Mouse (Mus musculus) hematopoietic stem cell, adult 5-6 weeks (primary cell): ENCODE measurements around the gene Sipa1l1. TPM values are rescaled to one million over a fixed set of nuclear protein-coding genes. Genes with fewer than 3 reads are reported as not detected.
A peak's percentile ranks its signal among the peaks of the same experiment; 100 is the strongest.

ENCODE experiments used
- ATAC-seq, 2 experiments: fragments of 125-278 bp in 1 of 2; replicated peaks in 1 of 2; 2 replicates each; pipeline ENCODE4 v1.8.0; 2016 to 2017; ENCODE audit warnings: inconsistent platforms in 2 of 2, mild to moderate bottlenecking in 2 of 2, moderate number of reproducible peaks in 2 of 2, low read depth in 1 of 2, moderate TSS enrichment in 1 of 2; ENCODE audit not compliant: low FRiP score in 2 of 2, poor library complexity in 2 of 2, severe bottlenecking in 2 of 2, insufficient read depth in 1 of 2, low TSS enrichment in 1 of 2
- total RNA-seq: library from RNA; stranded (forward); fragments of 172-1452, 232-1000 nt; gene quantifications from 2 replicates; pipeline ENCODE4 v1.2.3, GENCODE M21; 2017

Gene Sipa1l1
- total RNA-seq, 1 experiment from 2014 or later, result 27.9 TPM

DNA sequence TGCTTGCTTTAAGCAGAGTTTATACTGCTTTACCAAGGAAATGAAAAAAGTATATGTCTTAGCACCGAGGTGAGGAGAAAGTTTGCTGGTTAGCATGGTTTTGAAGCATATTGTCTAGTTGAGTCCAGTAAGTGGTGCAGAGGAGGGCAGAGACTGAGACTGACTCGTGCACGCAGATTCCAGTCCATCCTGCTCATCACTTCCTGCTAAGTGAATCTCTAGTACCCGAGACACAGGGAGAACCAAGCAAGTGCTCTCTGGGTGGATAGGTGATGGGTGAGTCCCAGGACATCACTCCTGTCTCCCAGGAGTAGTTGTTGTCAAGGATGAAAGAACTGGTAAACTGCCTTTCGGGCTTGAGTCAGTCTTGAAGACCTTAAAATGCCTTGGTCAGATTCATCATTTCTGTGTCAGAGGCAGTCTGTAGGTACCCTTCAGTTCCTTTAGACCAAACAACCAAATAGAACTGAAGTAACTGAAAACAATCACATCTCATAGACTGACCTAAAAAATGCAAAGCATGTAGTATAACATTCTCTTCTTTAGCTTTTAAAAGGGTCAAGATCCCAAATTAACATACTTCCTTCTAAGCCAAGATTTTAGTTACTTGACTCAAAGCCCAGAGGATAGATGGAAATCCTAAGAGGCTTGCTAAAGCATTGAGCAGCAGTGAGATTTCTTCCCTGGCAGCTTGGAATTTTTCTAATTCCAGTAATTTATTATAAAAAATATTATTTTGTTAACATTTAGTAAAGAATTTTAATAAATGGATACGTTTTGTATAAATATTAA, 89.1 kb downstream of the Sipa1l1 start:
- ATAC-seq, result no peak

DNA sequence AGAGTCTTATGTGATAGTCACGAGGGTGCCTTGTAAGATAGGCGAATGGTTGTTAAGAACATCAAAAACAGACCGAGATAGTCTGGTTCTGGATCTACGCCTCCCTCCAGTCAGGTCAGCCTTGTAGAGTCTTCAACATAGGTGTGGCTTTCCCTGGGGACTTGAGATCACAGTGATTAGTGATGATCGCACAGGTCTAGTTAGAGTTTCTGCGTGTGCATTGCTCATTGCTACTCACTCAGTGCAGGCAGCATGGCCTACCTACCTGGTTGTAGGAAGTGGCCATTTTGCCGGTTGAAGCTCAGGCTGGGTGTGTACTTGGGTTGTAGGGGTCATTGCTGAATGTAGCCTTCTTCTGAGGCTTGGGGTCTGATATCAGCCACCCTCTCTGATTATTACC, 94.3 kb downstream of the Sipa1l1 start:
- ATAC-seq, result no peak

GRCm38 (mm10) chr12:82264083-82264851, 95.1 kb downstream of the Sipa1l1 start:
- no peak for ATAC-seq

GRCm38 (mm10) chr12:82265335-82266274, 96.5 kb downstream of the Sipa1l1 start:
- peak; percentile 48 to 67; a peak in 2 of 4 replicates for ATAC-seq

DNA sequence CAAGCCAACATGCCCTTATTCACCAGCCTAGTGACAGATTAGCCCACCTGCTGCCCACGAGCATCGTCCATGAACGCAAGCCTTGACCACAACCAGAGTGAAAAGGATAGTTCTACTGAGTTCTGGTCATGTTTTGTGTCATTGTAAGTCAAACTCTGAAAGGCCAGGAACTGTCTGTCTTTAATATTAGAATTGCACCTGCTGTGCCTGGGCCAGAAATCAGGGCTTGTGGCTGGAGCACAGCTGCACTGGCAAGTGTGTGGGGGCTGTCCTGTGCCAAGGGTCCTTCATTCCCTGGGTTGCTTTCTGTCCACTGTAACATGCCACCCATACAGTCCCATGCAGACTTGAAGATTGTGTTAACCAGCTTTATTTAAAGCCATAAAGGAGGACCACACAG, 102.3 kb downstream of the Sipa1l1 start:
- no peak for ATAC-seq

DNA sequence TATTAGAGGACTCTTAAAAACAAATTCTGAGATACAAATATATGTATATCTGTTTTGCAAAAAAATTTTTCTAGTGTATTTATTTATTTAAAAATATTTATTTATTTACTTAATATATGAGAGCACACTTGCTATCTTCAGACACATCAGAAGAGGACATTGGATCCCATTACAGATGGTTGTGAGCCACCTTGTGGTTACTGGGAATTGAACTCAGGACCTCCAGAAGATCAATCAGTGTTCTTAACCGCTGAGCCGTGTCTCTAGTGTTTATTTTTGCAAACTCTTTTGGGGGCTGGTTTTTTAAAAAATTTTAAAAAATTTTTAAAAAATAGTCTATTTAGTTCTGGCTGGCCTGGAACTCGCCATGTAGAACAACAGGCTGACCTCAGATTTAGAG, 104.4 kb downstream of the Sipa1l1 start:
- no peak for ATAC-seq

DNA sequence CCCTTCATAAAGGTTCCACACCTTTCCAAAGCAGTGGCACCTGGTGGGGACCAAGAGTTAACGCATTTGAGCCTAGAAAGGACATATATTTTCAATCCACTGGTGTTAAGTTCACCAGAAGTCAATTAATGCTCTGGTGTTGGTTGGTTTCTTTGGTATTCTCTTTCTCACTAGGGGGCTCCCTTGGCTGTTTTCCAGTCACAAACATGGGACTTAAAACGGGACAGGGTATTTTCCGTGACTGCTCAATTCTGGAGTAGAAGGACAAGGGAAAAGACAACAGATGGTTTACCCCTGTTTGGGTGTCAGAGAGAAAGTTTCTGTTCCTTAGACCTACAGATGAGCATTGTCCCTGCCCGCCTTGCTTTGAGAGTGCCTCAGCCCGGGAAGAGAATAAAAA, 105.5 kb downstream of the Sipa1l1 start:
- no peak for ATAC-seq

DNA sequence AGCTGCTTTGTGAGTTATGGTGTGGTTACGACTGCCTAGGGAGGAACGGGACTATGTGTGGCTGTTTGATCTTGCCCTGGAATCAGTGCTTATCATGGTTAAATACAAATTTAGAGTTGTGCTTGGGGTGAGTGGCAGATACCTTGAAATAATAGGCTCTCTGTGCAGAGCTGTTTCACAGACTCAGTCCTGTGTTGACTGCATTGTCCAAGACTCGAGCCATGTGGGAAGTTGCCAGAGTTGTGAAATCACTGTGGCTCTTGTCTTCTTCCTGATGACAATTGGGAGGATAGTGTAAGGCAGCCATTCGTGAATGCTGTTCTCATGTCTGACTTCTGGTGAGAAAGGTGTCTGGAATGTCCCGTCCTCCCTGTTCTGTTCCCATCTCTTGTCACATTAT, 106.6 kb downstream of the Sipa1l1 start:
- ATAC-seq, result no peak

DNA sequence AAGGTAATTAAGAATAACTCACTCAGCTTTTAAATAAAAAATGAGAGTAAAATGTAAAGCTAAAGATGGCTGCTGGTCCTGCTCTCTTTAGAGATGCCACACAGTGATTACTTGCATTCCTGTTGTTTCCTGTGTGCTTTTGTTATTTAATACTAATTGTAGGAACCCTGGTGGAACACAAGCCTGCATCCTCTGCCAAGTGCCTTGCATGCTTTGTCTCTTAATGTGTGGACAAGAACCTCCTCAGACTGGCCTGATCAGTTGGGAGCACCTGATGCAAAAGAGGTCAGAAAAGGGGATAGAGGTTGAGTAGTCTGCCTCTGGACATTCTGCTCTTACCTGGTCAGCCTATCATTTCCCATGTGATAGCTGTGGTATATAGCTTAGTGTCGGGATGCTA, 107.5 kb downstream of the Sipa1l1 start:
- ATAC-seq, result no peak

- peak; percentile 32 to 68; a peak in 2 of 4 replicates for ATAC-seq
Measured at GRCm38 (mm10) chr12:82284617-82285016, 115.5 kb downstream of the Sipa1l1 start.

GRCm38 (mm10) chr12:82285018-82285417, 115.9 kb downstream of the Sipa1l1 start:
- ATAC-seq, result 0 out of 4 replicates have a peak, but pooled peaks of 1 of the 2 experiments have one; percentile 12

DNA sequence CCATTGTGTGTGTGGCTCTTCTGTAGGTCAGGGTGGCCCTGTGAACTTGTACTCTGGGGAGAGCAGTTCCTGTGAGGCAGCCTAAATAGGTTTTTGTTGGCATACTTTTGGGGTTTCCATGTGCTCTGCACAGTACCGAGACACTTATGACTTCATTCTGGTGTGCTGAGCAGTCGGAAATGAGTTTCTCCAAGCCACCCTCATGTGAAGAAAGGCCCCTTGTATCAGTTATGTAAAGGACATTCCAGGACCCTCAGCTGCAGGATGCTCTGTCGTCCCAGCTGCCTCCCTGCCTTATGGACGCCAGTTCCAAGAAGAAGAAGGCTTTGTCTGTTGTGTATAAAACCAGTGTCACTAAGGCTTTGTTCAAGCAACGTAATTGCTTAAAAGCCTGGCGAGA, 116.9 kb downstream of the Sipa1l1 start:
- no peak for ATAC-seq

DNA sequence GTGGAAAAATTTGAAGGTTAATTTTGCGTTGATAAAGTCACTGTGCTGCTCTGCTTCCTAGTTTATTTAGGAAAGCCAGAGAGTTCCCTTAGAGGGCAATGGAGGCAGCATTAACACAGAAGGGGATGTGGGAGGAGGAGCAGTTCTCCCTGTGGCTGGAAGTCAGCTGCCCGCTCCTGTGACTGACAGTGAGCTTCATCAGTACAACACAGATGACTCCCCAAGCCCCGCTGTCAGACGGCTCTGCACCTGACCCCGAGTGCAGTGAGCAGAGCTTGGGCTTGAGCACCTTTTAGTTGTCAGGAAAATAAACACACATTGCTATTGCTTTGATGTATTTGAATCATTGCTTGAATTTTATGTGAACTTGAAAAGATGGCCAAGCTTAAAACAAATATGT, 117.7 kb downstream of the Sipa1l1 start:
- no peak for ATAC-seq

DNA sequence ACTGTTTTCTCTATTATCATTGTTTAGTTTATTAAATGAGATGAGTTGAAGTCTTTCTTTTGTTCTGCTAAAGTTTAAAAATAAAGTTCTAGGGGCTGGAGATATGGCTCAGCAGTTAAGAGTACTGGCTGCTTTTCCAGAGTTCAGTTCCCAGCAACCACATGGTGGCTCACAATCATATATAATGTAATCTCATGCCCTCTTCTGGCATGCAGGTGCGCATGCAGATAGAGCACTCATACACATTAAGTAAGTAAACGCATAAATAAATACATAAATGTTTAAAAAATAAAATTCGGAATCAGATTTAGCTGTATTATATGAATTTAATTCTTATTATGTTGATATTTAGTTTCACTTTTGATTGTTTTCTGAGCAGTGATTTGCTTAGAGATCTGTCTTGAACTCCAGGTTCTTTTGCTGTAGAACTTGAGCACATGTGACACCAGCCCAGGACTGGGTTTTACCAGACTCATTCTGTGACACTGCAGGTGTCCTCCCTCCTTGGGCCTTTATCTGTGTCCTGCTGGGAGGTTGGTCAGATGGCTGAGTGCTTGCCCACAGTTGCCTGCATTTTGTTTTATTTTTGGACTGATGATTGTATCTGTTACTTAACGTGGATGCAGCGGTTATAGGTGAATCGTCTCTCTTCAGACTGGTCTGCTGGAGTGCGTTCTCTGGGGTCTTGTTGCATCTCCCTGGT, 124.6 kb downstream of the Sipa1l1 start:
- no peak for ATAC-seq

DNA sequence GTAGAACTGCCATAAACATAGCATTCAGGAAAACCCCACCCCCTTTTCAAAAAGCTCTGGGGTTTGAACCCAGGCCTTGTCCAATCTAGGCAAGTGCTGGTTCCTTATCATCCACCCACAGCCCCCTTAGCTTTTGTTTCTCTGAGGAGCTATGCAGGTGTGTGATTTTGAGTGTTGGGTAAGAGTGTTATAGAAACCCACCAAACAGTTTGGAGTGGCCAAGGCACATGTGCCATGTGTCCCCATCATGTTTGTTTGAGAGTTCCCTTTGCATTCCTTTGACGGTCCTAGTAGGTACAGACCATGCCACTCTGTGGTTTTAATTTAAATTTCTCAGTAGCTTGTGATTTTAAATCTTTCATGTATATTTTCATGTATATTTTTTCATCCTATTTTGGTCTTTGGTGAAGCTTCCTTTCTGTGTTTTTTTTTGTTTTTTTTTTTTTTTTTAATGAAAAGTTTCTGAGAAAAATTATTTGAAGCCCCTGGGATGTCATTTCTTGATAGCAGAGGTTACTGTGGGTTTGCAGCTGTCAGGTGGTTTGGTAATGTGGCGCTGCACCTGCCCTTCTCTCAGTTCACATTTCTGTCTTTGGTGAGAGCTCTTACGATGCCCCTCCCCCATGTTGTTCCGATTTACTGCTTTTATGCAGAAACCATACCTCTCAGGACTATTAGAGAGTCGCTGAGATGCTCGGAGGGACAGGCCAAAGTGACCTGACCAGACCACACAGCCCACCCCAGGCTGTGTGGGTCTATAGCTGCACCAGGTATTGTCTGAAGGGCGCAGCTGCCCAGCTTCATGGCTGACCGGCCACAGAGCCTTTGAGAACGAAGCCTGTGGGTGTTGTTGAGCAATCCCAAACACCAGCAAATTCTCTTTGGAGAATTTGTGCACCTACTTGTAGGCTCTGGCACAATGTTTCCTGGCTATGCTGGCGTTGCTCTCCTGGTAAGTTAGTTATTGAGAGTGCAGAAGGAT, 126.1 kb downstream of the Sipa1l1 start:
- ATAC-seq, result no peak

GRCm38 (mm10) chr12:82296276-82296675, 127.2 kb downstream of the Sipa1l1 start:
- no peak for ATAC-seq
